Mouse (Mus musculus) hindbrain, embryonic 14.5 days (tissue): ENCODE data around the gene Cxcl13. TPM values are rescaled to one million over a fixed set of nuclear protein-coding genes. Genes with fewer than 3 reads are reported as not detected.

ENCODE experiments used
- ATAC-seq: fragments of 200-750 bp; cut with Nextera tagmentation; 2 replicates; pipeline ENCODE4 v1.8.0; 2017; ENCODE audit warnings: moderate number of reproducible peaks, mild to moderate bottlenecking, moderate TSS enrichment, moderate library complexity; ENCODE audit not compliant: low FRiP score
- DNase-seq: peaks from one replicate; pipeline ENCODE4 v3.0.0-alpha.2; 2015; ENCODE audit warnings: low spot score
- H3K27ac ChIP-seq: fragments of 300-500 bp; sonication (generic); 2 replicates; pipeline ENCODE4 v1.5.1; 2014; ENCODE audit warnings: mild to moderate bottlenecking, moderate library complexity
- H3K27me3 ChIP-seq: fragments of 300-500 bp; sonication (generic); 2 replicates; pipeline ENCODE4 v1.6.1; 2014; ENCODE audit warnings: mild to moderate bottlenecking, low read length, mixed read lengths; ENCODE audit not compliant: control insufficient read depth, insufficient read depth
- H3K36me3 ChIP-seq: fragments of 300-500 bp; sonication (generic); replicated peaks from 2 replicates; pipeline ENCODE4 v1.6.1; 2014; ENCODE audit not compliant: control insufficient read depth, insufficient read depth
- H3K4me1 ChIP-seq: fragments of 300-500 bp; sonication (generic); replicated peaks from 2 replicates; pipeline ENCODE4 v1.6.1; 2014; ENCODE audit warnings: antibody characterized with exemption, low read length, mixed read lengths; ENCODE audit not compliant: control insufficient read depth, insufficient read depth
- H3K4me2 ChIP-seq: fragments of 300-500 bp; sonication (generic); replicated peaks from 2 replicates; pipeline ENCODE4 v1.6.1; 2014; ENCODE audit warnings: mild to moderate bottlenecking, moderate library complexity
- H3K4me3 ChIP-seq: fragments of 300-500 bp; sonication (generic); replicated peaks from 2 replicates; pipeline ENCODE4 v1.5.1; 2014; ENCODE audit warnings: mild to moderate bottlenecking, low read length
- H3K9ac ChIP-seq: fragments of 300-500 bp; sonication (generic); 2 replicates; pipeline ENCODE4 v1.6.1; 2014
- H3K9me3 ChIP-seq: fragments of 300-500 bp; sonication (generic); 2 replicates; pipeline ENCODE4 v1.6.1; 2016; ENCODE audit warnings: low read length; ENCODE audit not compliant: control insufficient read depth
- WGBS: fragments of 180-500 bp; shearing (Covaris S2); extraction: QIAGEN DNeasy Blood & Tissue Kit; methylation state at CpG from one replicate; pipeline ENCODE4 v1.1.7; 2014; 5-methylcytosine and 5-hydroxymethylcytosine counted together
- polyA plus RNA-seq: library from polyadenylated mRNA; unstranded; fragments of >200 nt; fragmentation: Nextera tagmentation; extraction: Ambion mirVana; gene quantifications from 2 replicates; pipeline ENCODE4 v1.2.1, GENCODE M21; 2014

Cxcl13 gene
- polyA plus RNA-seq, 1 experiment from 2014 or later = 0.23 TPM

DNA sequence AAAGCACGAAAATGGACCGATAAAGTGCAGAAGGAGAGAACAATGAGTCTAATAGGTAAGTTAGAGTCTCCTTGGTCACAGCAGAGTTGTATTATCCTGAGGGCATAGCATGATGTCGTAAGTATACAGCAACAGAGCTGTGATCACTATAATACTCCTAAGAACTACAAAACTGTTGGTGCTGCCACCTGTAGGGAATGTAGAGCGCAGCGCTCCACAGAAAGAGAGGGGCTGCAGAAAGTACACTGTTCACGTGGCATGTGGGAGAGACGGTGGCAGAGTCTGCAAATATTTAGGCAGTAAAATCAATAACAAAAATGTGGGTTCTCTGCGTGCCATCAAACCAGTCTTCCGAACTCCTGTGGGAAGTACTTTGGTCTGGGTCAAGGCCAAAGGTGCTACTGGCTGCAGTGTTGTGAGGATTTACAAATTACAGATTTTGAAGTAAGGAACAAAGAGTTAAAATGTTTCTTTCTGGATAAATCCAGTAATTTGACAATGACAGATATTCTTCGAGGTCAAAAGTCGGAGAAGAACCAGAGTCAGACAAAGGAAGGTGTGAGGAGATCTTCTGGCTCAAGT is 18.6 kb upstream of the Cxcl13 start:
- H3K4me2 ChIP-seq = no peak overlapping the region

DNA sequence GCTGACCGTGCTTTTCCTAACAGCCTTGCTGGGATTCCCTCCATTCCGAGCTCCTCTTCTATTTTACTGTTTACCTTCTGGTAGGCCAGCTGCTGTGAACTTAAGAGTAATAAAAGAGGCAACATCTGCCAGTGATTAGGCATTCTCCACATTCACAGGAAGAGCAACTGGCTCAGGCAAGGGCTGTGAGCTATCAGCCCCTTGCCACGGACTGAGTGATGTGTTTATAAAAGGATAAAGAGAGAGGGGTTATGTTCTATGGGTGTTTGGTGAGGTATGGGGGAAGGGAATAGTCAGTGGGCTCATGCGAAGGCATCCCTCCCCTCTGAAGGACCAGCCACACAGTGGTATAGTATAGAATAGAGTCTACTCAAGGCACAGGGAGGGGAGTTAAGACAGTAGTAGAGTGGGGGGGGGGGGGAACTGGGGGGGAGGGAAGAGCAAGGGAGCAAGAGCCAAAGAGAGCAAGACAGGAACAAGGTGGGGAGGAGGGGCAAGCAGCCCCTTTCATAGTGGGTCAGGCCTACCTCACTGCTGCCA is 16.0 kb upstream of the Cxcl13 start:
- Histone ChIP-seq H3K27me3 (no peaks in the 10 kb centered on the region), H3K9ac (no peak overlapping the region), H3K4me3 (no peak overlapping the region), H3K27ac (no peak overlapping the region), H3K9me3 (no peaks in the 10 kb centered on the region), H3K36me3 (no peaks in the 10 kb centered on the region), H3K4me2 (no peak overlapping the region), H3K4me1 (no peaks in the 10 kb centered on the region)
- peak; percentile 43; the same call in 1 of the 2 replicates for ATAC-seq
- WGBS = 66% methylated on average over 4 of the region's 4 CpGs
- DNase-seq = no peak

More for the DNA sequence above, 18.6 kb upstream of the Cxcl13 start:
- Histone ChIP-seq H3K9ac (no peak overlapping the region), H3K27me3 (no peaks in the 10 kb centered on the region), H3K36me3 (no peaks in the 10 kb centered on the region), H3K27ac (no peak overlapping the region), H3K4me3 (no peak overlapping the region), H3K9me3 (no peaks in the 10 kb centered on the region), H3K4me1 (no peaks in the 10 kb centered on the region)
- ATAC-seq = no peak
- 86% methylated on average over 11 of the region's 11 CpGs for WGBS
- no peak for DNase-seq

DNA sequence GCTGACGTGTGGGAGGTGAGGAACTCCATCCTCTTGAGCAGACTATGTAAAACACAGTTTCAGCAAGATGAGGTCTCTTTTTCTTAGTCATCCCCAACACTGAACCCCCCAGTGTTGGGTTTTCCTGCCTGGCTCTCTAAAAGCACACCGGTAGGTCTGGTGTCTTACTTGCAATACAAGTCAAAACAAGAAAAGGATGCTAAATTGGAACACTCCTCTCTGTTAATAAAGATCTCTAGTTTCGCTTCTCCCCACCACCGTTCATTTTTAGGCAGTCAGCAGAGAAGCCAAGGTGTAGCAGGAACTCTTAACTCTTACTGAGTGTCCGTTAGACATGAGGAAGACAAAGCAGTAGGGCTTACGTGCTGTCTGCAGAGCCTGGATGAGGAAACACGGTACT is 15.2 kb upstream of the Cxcl13 start:
- no peaks in the 10 kb centered on the region for H3K27me3 ChIP-seq
- 84% methylated on average over 7 of the region's 7 CpGs for WGBS

DNA sequence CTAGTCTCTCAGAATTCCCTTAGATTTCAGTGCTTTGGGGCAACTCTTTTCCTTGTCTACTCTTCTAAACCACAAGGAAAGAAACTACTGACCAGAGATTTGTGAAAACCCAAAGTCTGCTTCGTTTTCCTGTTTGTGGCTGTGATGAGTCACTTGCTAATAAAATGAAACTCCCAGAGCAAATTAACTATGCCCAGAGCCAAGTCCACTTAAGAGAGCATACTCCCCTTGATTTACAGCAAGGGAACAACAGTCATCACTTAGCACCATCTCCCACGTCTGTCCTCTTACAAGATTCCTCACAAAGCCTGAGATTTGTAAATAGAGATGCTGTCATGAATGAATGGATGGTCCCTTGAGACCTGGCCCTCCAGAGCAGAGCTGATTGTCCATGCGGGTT is 11.6 kb upstream of the Cxcl13 start:
- Histone ChIP-seq H3K27me3 (no peaks in the 10 kb centered on the region), H3K4me1 (no peaks in the 10 kb centered on the region), H3K9me3 (no peaks in the 10 kb centered on the region), H3K27ac (no peak overlapping the region), H3K4me3 (no peak overlapping the region), H3K4me2 (no peak overlapping the region), H3K36me3 (no peaks in the 10 kb centered on the region), H3K9ac (no peak overlapping the region)
- WGBS = 56% methylated on average over 3 of the region's 3 CpGs
- ATAC-seq (no peak), DNase-seq (no peak)

More for the DNA sequence above, 15.2 kb upstream of the Cxcl13 start:
- Histone ChIP-seq H3K27ac (no peak overlapping the region), H3K36me3 (no peaks in the 10 kb centered on the region), H3K4me2 (no peak overlapping the region), H3K9me3 (no peaks in the 10 kb centered on the region), H3K9ac (no peak overlapping the region), H3K4me1 (no peaks in the 10 kb centered on the region), H3K4me3 (no peak overlapping the region)
- ATAC-seq (no peak), DNase-seq (no peak)

DNA sequence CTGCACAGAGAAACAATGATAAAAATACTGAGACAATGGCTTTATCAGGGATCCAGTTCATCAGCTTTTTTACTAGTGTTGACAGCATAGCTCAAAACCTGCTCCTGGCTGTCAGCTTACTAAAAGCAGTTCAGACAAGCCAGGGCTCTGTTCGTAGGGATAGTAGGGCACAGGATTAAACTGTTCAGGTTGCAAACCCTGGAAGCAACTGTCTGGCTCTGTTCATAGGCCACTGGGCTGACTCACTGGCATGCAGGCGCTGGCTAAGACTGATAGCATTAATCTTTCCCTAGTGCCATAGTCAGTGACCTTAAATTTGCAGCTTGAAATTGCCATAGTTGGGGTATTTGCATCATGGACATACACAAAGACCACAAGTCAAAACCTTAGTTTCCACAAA is 10.4 kb upstream of the Cxcl13 start:
- no peaks in the 10 kb centered on the region for H3K36me3 ChIP-seq
- H3K4me3 ChIP-seq = no peak overlapping the region
- no peaks in the 10 kb centered on the region for H3K9me3 ChIP-seq
- no peaks in the 10 kb centered on the region for H3K4me1 ChIP-seq
- ATAC-seq = no peak
- H3K4me2 ChIP-seq = no peak overlapping the region
- no peaks in the 10 kb centered on the region for H3K27me3 ChIP-seq
- H3K9ac ChIP-seq = no peak overlapping the region
- DNase-seq = no peak
- no peak overlapping the region for H3K27ac ChIP-seq
- 82% methylated on average over 2 of the region's 2 CpGs for WGBS

DNA sequence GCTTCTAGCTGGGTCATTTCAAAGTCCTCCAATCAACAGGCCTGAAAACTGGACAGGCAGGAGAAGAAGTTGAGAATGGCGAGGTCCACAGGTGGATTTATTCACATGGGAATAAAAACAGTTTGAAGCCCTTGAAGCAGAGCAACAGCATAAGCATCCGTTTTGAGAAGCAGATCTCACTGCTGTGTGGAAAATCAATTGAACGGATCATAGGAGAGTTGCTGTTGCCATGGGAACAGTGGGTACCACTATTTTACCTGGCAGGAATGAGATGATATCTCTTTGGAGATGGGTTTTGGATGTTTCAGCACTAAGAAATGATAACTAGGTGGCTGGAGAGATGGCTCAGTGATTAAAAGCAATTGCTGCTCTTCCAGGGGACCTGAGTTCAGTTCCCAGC is 8.1 kb upstream of the Cxcl13 start:
- no peak for ATAC-seq

DNA sequence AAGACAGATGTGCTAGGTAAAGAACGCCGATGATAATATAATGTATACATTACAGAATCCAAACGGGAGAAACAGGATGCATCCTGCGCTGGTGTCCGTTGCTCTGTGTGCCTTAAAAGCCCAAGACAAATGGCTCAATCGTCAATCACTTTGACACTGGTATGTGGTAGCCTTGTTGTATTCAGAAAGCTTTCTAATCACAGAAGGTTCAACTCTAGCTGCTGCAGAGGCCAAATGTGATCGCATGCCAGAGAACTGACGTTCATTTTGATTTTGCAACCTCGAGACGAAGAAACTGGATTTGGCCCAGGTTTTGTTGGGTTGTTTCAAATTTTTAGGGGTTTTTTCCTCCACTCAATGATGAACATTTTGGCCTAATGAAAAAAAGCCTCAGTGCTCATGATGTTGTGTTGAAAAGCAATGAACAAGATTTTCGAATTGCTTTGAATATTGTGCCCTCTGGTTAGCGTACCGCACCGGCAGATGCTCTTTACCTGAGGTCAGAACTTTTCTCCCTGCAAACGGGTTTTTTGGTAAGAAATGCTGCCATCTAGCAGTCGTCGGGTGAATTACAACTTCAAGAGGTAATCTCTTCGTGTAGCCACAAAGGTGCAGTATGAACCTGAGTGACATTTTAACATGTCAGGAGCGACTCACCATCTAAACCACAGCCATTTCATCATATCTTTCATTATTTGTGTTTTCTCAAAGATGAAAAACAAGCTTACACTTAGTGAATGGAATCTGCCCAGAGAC is 6.6 kb upstream of the Cxcl13 start:
- Histone ChIP-seq H3K36me3 (no peaks in the 10 kb centered on the region), H3K4me3 (no peak overlapping the region), H3K9me3 (no peaks in the 10 kb centered on the region), H3K4me2 (0 out of 2 replicates have a peak overlapping the region, but pooled peaks have one; percentile 1), H3K27me3 (no peaks in the 10 kb centered on the region), H3K27ac (no peak overlapping the region), H3K4me1 (no peaks in the 10 kb centered on the region), H3K9ac (no peak overlapping the region)
- 39% methylated on average over 19 of the region's 19 CpGs for WGBS
- DNase-seq (peak; percentile 78), ATAC-seq (no peak)

More for the DNA sequence above, 8.1 kb upstream of the Cxcl13 start:
- Histone ChIP-seq H3K36me3 (no peaks in the 10 kb centered on the region), H3K4me1 (no peaks in the 10 kb centered on the region), H3K9me3 (no peaks in the 10 kb centered on the region), H3K4me2 (no peak overlapping the region), H3K4me3 (no peak overlapping the region), H3K27ac (no peak overlapping the region), H3K9ac (no peak overlapping the region), H3K27me3 (no peaks in the 10 kb centered on the region)
- no peak for DNase-seq
- 80% methylated on average over 3 of the region's 3 CpGs for WGBS

DNA sequence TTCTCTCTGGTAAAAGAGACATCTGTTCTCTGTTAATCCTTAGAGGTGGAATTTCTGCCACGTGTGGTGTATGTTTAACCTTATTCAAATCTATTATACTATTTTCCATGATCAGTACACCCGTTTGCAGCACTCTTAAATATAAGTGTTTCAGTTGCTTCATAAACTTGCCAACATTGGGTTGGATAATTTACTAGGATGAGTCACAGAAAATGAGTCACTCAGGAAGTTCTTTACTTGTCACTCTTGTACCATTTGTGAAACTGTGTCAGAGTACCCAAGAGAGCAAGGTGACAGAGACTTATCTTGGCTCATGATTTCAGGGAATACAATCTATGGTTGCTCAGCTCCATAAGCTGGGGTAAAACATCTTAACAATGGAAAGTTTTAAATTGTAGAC is 8.2 kb downstream of the Cxcl13 start:
- no peak overlapping the region for H3K27ac ChIP-seq
- 77% methylated on average over 2 of the region's 2 CpGs for WGBS
- H3K4me3 ChIP-seq = no peak overlapping the region
- H3K9me3 ChIP-seq = no peaks in the 10 kb centered on the region
- no peaks in the 10 kb centered on the region for H3K36me3 ChIP-seq
- ATAC-seq = no peak
- H3K27me3 ChIP-seq = no peaks in the 10 kb centered on the region
- no peak overlapping the region for H3K9ac ChIP-seq
- no peaks in the 10 kb centered on the region for H3K4me1 ChIP-seq
- no peak overlapping the region for H3K4me2 ChIP-seq
- no peak for DNase-seq

DNA sequence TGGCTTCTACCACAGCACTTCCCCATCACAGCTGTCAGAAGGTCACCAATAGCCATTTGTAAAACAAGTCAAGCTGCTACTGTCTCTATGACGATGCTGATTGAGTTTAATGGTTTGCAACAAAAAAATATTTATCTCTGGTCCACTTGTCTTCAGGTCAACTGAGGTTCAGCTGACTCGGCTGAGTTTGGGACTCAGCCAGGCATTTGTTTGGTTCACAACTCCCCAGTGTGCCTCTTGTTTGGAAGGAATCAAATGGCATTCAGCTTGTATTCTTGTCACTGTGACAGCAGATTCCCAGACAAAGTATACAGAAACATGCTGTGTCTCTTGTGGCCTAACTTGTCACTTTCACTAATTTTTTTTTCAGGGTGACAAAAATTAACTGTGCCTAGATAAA is 9.9 kb downstream of the Cxcl13 start:
- DNase-seq (no peak), ATAC-seq (no peak)
- Histone ChIP-seq H3K9ac (no peak overlapping the region), H3K27me3 (no peaks in the 10 kb centered on the region), H3K4me1 (no peaks in the 10 kb centered on the region), H3K36me3 (no peaks in the 10 kb centered on the region), H3K4me2 (no peak overlapping the region), H3K27ac (no peak overlapping the region), H3K4me3 (no peak overlapping the region), H3K9me3 (no peaks in the 10 kb centered on the region)
- WGBS = 28% methylated on average over 2 of the region's 2 CpGs
